Mouse (Mus musculus): Measurements from ENCODE around the gene Mrpl37.

DNA sequence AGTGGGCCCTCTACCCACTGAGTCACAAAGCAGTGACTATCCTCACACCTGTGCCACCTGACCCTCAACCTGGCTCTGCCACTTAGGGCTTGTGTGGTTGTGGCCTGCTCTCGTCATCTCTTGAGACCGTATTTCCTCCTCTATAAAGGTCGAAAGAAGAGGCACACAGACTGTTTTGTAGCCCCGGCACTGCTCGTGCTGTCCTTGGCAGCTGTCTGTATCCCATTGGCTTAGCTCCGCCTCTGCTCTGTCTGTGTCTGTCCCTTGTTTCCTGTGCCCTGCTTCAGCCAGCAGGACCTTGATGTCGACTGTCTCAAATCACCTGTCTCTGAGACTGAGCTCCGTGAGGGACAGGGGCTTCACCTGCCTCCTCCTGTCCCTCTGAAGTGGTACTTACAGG lies 40.2 kb downstream of the Mrpl37 start:
- TF ChIP-seq GATA1 (IDR thresholded peaks at IDR 0.05; ENCODE audit: low read length) (no peak), TAL1 (IDR thresholded peaks at IDR 0.05; ENCODE audit: low read length) (no peak)

Data from erythroblast, embryonic 14.5 days (primary cell).